Mouse (Mus musculus) embryonic facial prominence, embryonic 15.5 days (tissue): ENCODE data around the gene Fbf1. TPM values are rescaled to one million over a fixed set of nuclear protein-coding genes. Genes with fewer than 3 reads are reported as not detected.

Experiments used
- ATAC-seq: fragments of 200-750 bp; cut with Nextera tagmentation; 2 replicates; pipeline ENCODE4 v1.8.0; 2017; ENCODE audit warnings: low read depth, moderate TSS enrichment; ENCODE audit not compliant: insufficient number of reproducible peaks, low FRiP score, low TSS enrichment
- H3K27ac ChIP-seq: fragments of 300-500 bp; sonication (generic); replicated peaks from 2 replicates; pipeline ENCODE4 v1.5.1; 2015; ENCODE audit warnings: mild to moderate bottlenecking, inconsistent platforms
- H3K27me3 ChIP-seq: fragments of 300-500 bp; sonication (generic); 2 replicates; pipeline ENCODE4 v1.6.1; 2015; ENCODE audit warnings: inconsistent platforms
- H3K36me3 ChIP-seq: fragments of 300-500 bp; sonication (generic); 2 replicates; pipeline ENCODE4 v1.6.1; 2015; ENCODE audit warnings: mild to moderate bottlenecking, inconsistent platforms
- H3K4me1 ChIP-seq: fragments of 300-500 bp; sonication (generic); 2 replicates; pipeline ENCODE4 v1.6.1; 2015; ENCODE audit warnings: inconsistent platforms
- H3K4me2 ChIP-seq: fragments of 300-500 bp; sonication (generic); replicated peaks from 2 replicates; pipeline ENCODE4 v1.6.1; 2015; ENCODE audit warnings: mild to moderate bottlenecking, inconsistent platforms
- H3K4me3 ChIP-seq: fragments of 300-500 bp; sonication (generic); replicated peaks from 2 replicates; pipeline ENCODE4 v1.5.1; 2015; ENCODE audit warnings: mild to moderate bottlenecking, inconsistent platforms
- H3K9ac ChIP-seq: fragments of 300-500 bp; sonication (generic); 2 replicates; pipeline ENCODE4 v1.6.1; 2015; ENCODE audit warnings: inconsistent platforms
- H3K9me3 ChIP-seq: fragments of 300-500 bp; sonication (generic); replicated peaks from 2 replicates; pipeline ENCODE4 v1.6.1; 2016; ENCODE audit warnings: inconsistent platforms
- WGBS: fragments of 180-500 bp; shearing (Covaris S2); methylation state at CpG from one replicate; pipeline ENCODE4 v1.1.7; 2015; 5-methylcytosine and 5-hydroxymethylcytosine counted together
- polyA plus RNA-seq: library from polyadenylated mRNA; unstranded; fragments of >200 nt; fragmentation: Nextera tagmentation; extraction: Ambion mirVana; gene quantifications from 2 replicates; pipeline ENCODE4 v1.2.1, GENCODE M21; 2015

Fbf1 gene
- polyA plus RNA-seq, 1 experiment from 2014 or later = 44.9 TPM

- no peaks in the 10 kb centered on the region for H3K36me3 ChIP-seq
- no peak for ATAC-seq
- H3K9me3 ChIP-seq = no peaks in the 10 kb centered on the region
- no peak overlapping the region for H3K9ac ChIP-seq
- peaks cover 80% of the 10 kb centered on the region for H3K4me1 ChIP-seq
- no peak overlapping the region for H3K27ac ChIP-seq
- peaks cover 58% of the 10 kb centered on the region for H3K27me3 ChIP-seq
- H3K4me2 ChIP-seq = peak overlapping the region; percentile 79
- 27% methylated on average over 32 of the region's 32 CpGs for WGBS
- H3K4me3 ChIP-seq = peak overlapping the region; percentile 13; the same call in 1 of the 2 replicates
These were observed 61.6 kb downstream of the Fbf1 start for GRCm38 (mm10) chr11:116106154-116106962.

- H3K4me2 ChIP-seq = no peak overlapping the region
- H3K9me3 ChIP-seq = no peaks in the 10 kb centered on the region
- H3K27me3 ChIP-seq = peaks cover 48% of the 10 kb centered on the region
- no peak overlapping the region for H3K27ac ChIP-seq
- ATAC-seq = no peak
- H3K36me3 ChIP-seq = no peaks in the 10 kb centered on the region
- WGBS = 86% methylated on average over 2 of the region's 2 CpGs
- H3K4me1 ChIP-seq = peaks cover 84% of the 10 kb centered on the region
- no peak overlapping the region for H3K9ac ChIP-seq
- no peak overlapping the region for H3K4me3 ChIP-seq
These were observed 62.9 kb downstream of the Fbf1 start for GRCm38 (mm10) chr11:116105065-116105464.

GRCm38 (mm10) chr11:116104006-116104646, 63.8 kb downstream of the Fbf1 start:
- no peaks in the 10 kb centered on the region for H3K9me3 ChIP-seq
- no peak overlapping the region for H3K9ac ChIP-seq
- no peaks in the 10 kb centered on the region for H3K36me3 ChIP-seq
- WGBS = 30% methylated on average over 14 of the region's 14 CpGs
- ATAC-seq = peak; percentile 64
- no peak overlapping the region for H3K4me3 ChIP-seq
- H3K4me1 ChIP-seq = peaks cover 76% of the 10 kb centered on the region
- 0 out of 2 replicates have a peak overlapping the region, but pooled peaks have one; percentile 3 for H3K4me2 ChIP-seq
- H3K27me3 ChIP-seq = peaks cover 38% of the 10 kb centered on the region
- H3K27ac ChIP-seq = peak overlapping the region; percentile 80

GRCm38 (mm10) chr11:116103572-116103971, 64.4 kb downstream of the Fbf1 start:
- peaks cover 33% of the 10 kb centered on the region for H3K27me3 ChIP-seq
- no peaks in the 10 kb centered on the region for H3K9me3 ChIP-seq
- ATAC-seq = no peak
- WGBS = 58% methylated on average over 12 of the region's 12 CpGs
- H3K9ac ChIP-seq = no peak overlapping the region
- H3K4me1 ChIP-seq = peaks cover 73% of the 10 kb centered on the region
- no peaks in the 10 kb centered on the region for H3K36me3 ChIP-seq
- no peak overlapping the region for H3K4me2 ChIP-seq
- H3K27ac ChIP-seq = peak overlapping the region; percentile 80
- H3K4me3 ChIP-seq = no peak overlapping the region

GRCm38 (mm10) chr11:116102472-116102871, 65.5 kb downstream of the Fbf1 start:
- Histone ChIP-seq H3K4me1 (peaks cover 62% of the 10 kb centered on the region), H3K4me3 (no peak overlapping the region), H3K36me3 (no peaks in the 10 kb centered on the region), H3K27me3 (peaks cover 22% of the 10 kb centered on the region), H3K9ac (no peak overlapping the region), H3K4me2 (no peak overlapping the region; the same call in 1 of the 2 replicates), H3K9me3 (no peaks in the 10 kb centered on the region), H3K27ac (peak overlapping the region; percentile 90)
- ATAC-seq = no peak
- WGBS = 44% methylated on average over 4 of the region's 4 CpGs

GRCm38 (mm10) chr11:116101931-116102381, 66.0 kb downstream of the Fbf1 start:
- Histone ChIP-seq H3K36me3 (no peaks in the 10 kb centered on the region), H3K4me2 (peak overlapping the region; percentile 24), H3K27me3 (peaks cover 17% of the 10 kb centered on the region), H3K27ac (peak overlapping the region; percentile 90), H3K9me3 (no peaks in the 10 kb centered on the region), H3K9ac (no peak overlapping the region), H3K4me1 (peaks cover 57% of the 10 kb centered on the region), H3K4me3 (no peak overlapping the region)
- 13% methylated on average over 10 of the region's 11 CpGs for WGBS
- peak; percentile 52 for ATAC-seq

- H3K4me3 ChIP-seq = no peak overlapping the region
- peaks cover 5% of the 10 kb centered on the region for H3K27me3 ChIP-seq
- H3K4me2 ChIP-seq = no peak overlapping the region
- no peaks in the 10 kb centered on the region for H3K36me3 ChIP-seq
- peaks cover 45% of the 10 kb centered on the region for H3K4me1 ChIP-seq
- H3K9ac ChIP-seq = no peak overlapping the region
- H3K9me3 ChIP-seq = no peaks in the 10 kb centered on the region
- no peak for ATAC-seq
- H3K27ac ChIP-seq = peak overlapping the region; percentile 90
- WGBS = 80% methylated on average over 7 of the region's 7 CpGs
These were observed 67.1 kb downstream of the Fbf1 start for GRCm38 (mm10) chr11:116100839-116101238.

GRCm38 (mm10) chr11:116100385-116100784, 67.6 kb downstream of the Fbf1 start:
- Histone ChIP-seq H3K27me3 (peaks cover under 1% of the 10 kb centered on the region; the same call in 1 of the 2 replicates), H3K9ac (no peak overlapping the region), H3K36me3 (no peaks in the 10 kb centered on the region), H3K9me3 (no peaks in the 10 kb centered on the region), H3K27ac (peak overlapping the region; percentile 90; the same call in 1 of the 2 replicates), H3K4me2 (no peak overlapping the region), H3K4me1 (peaks cover 43% of the 10 kb centered on the region), H3K4me3 (no peak overlapping the region)
- 0 out of 2 replicates have a peak, but pooled peaks have one; percentile 39 for ATAC-seq
- 69% methylated on average over 6 of the region's 6 CpGs for WGBS

GRCm38 (mm10) chr11:116099462-116099861, 68.5 kb downstream of the Fbf1 start:
- Histone ChIP-seq H3K4me3 (no peak overlapping the region), H3K4me1 (peaks cover 43% of the 10 kb centered on the region), H3K27ac (0 out of 2 replicates have a peak overlapping the region, but pooled peaks have one; percentile 8), H3K9ac (no peak overlapping the region), H3K36me3 (no peaks in the 10 kb centered on the region), H3K4me2 (no peak overlapping the region), H3K27me3 (no peaks in the 10 kb centered on the region), H3K9me3 (no peaks in the 10 kb centered on the region)
- WGBS = 83% methylated on average over 6 of the region's 6 CpGs
- no peak for ATAC-seq

GRCm38 (mm10) chr11:116098711-116099460, 69.1 kb downstream of the Fbf1 start:
- H3K4me3 ChIP-seq = no peak overlapping the region
- peaks cover 37% of the 10 kb centered on the region for H3K4me1 ChIP-seq
- no peak overlapping the region for H3K4me2 ChIP-seq
- H3K9ac ChIP-seq = no peak overlapping the region
- 69% methylated on average over 14 of the region's 14 CpGs for WGBS
- ATAC-seq = no peak
- 0 out of 2 replicates have a peak overlapping the region, but pooled peaks have one; percentile 8 for H3K27ac ChIP-seq
- H3K36me3 ChIP-seq = no peaks in the 10 kb centered on the region
- H3K27me3 ChIP-seq = no peaks in the 10 kb centered on the region
- H3K9me3 ChIP-seq = no peaks in the 10 kb centered on the region
